Mouse (Mus musculus): ENCODE data around the gene Acadm.

Acadm gene

GRCm38 (mm10) chr3:153940486-153940885 is 3.9 kb downstream of the Acadm start:
- no peak for DNase-seq

- no peak for DNase-seq
These were observed 4.4 kb downstream of the Acadm start for GRCm38 (mm10) chr3:153940021-153940420.

DNA sequence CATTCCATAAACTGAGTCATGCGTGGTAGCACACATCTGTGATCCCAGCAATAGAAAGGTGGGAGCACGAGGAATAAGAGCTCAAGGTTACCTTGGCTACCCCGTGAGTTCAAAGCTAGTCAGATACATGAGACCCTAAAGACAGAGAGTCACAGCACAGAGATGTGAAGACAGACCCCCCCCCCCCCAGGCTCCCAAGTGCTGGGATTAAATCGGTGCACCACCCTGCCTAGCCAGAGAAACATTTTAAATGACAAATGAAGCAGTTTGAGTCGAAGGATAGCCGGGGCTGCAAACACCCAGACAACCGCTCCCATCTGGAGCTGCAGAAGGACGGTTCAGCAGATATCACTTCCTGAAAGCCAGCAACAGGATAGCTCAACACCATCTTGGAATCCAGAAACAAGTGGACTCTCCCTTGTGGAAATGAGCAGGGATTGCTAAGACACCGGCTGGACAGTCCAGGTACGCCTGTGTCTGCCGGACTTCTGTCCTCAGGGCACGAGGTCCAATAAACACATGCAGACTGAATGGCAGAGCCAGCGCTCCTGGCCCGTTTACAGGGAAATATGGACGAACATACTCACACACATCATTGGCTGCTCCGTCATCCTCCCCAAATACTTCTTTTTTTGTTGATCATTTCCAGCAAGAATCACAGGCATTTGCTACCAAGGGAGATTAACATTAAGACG is 7.2 kb downstream of the Acadm start:
- DNase-seq = no peak

- no peak for DNase-seq
These were observed 8.6 kb downstream of the Acadm start for GRCm38 (mm10) chr3:153935878-153936277.

GRCm38 (mm10) chr3:153932461-153932860 is 12.0 kb downstream of the Acadm start:
- DNase-seq = no peak

GRCm38 (mm10) chr3:153929526-153929925 is 14.9 kb downstream of the Acadm start:
- DNase-seq = no peak

- DNase-seq = no peak
These were observed 18.1 kb downstream of the Acadm start for GRCm38 (mm10) chr3:153926333-153926732.

DNA sequence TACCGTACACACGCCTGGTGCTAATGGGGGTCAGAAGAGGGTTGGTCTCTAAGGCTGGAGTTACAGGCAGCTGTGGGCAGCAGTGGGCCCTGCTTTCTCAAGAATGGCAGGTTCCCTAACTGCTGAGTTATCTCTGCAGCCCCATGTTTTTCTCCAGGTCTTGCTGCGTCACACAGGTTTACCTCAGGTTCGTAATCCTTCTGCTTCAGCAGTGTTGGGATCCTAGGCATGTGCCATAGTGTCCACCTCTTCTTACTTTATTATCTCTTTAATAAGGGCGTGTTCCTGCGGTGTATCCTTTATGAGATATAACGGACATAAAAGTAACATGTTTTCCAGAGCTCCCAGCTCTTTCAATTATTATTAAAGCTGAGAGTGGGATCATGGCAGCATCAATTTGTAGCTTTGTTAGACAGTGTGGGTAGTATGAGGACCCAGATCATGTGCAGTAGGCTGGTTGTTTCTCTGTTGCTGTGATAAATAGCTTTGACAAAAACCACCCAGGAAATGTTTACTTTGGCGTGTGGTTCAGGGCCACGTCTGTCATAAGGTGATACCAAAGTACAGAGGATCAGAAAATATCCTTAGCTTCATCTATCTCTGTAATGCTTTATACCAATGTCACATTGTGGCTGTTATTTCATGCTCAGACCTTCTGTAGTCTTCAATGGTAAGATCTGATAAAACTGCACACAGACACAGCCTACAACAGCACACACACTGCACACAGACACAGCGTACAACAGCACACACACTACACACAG is 23.1 kb downstream of the Acadm start:
- no peak for DNase-seq

DNA sequence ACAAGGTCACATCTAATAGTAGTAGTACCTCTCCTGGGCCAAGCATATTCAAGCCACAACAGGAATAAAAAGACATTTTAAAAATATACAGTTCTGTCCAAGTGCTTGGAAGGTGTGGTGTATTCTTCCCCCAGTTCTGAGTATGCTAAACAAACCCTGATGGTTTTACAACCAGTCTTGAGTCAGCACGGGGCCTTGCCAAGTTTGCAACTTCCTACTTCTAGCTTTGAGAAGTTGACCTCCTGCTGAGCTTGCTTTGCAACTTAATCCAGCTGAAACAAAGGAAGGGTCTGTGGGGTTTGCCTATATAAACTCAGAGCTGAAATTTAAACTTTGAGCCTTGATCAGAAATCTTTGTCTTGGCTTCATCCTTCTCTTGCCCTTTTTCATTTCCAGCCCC is 27.2 kb downstream of the Acadm start:
- DNase-seq = no peak

DNA sequence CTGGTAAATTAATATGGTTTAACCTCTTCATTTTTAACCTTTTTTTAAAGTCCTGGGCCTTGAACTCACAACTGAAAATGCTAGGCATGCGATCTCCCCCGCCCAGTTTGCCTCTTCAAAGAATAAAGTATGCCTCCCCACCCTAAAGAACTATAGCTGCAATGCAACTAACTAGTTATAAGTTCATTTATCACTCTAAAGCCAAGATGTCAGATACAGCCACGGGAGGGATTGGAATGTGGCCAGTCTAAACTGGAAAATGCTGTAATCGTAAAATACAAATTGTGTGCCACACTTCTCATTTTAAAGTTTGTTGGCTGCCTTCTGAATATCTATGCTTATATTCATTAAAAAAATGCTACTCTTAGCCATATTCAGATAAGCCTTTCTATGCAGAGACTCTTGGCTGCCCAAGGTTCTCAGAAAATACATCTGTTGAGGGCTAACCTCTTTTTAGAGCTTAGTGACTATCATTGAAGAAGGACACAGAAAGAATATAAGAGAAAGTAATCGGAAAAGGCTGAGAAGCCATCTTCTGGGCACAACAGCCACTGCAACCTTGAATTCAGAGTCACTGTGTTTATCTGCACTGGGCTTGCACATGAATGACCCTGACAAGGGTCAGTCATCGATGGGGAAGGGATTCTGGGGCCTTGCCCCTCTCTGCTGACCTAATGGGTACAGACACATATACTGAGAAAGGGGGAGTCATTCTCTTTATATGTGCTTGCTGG is 30.8 kb downstream of the Acadm start:
- DNase-seq = no peak

DNA sequence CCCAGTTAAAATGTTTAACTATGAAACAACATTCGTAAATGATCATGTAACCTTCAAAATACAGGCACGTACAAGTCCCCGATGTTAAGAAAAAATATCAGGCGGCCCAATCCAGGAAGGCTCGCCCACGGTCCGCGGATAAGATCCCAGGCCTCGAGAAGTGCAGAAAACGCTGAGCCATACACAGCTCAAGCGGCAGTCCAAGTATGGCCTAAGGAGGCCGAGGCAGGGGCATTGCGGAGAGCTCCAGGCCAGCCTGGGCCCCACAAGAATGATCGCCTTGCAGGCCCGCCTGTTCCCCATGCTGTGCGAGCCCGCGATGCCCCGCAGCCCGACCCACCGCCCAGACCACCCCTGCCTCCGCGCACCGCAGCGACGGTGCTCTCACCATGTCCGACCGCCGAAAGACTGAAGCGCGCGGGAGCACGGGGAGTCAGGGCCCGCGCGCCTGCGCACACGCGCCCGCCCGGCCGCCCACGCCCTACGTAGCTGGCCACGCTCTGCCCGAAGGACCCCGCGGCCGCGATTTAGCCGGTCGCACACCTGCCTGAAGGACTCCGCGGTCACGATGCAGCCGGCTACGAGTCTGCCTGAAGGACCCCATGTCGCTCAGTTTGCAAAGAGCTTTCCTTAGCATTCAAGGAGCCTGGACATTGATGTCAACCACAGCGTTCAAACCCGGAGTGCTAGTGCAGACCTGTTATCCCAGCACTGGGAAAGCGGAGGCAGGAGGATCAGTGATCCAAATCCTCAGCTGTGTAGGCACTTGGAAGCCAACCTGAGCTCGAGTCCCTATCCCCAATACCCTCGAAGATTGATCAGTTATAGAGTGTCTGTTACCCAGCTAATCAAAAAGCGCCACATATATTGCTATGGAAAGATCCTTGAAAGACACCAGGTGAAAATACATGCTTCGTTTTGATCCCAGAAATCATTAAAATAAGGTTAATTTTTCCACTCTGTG is 31.6 kb downstream of the Acadm start, which contains the start of gene Rabggtb:
TSS of gene Rabggtb (minus strand) at position 464 of the 964 bp plus-strand sequence.
- DNase-seq = peak; percentile 97

GRCm38 (mm10) chr3:153911882-153912440 is 32.5 kb downstream of the Acadm start:
- no peak for DNase-seq

GRCm38 (mm10) chr3:153911197-153911881 is 33.1 kb downstream of the Acadm start:
- DNase-seq = no peak

- no peak for DNase-seq
These were observed 33.9 kb downstream of the Acadm start for GRCm38 (mm10) chr3:153910489-153910888.

DNA sequence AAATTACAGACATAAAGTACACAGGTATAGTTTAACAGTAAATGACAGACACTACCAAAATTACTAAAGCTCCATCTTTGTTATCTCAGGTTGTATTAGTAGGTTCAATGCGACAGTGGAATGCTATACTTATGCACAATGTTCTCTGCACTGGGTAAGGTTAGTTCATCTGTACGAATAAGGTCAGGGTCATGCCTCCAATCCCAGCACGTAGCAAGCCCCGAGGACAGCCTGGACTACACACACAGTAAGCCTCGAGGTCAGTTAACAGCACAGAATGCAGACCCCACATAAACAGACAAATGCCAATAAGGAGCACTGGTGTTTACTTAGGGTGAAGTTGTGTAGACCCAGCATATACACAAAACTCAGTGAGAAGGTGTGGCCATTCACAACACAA is 35.5 kb downstream of the Acadm start:
- DNase-seq = no peak

- DNase-seq = no peak
These were observed 38.1 kb downstream of the Acadm start, which contains the start of gene Msh4 for GRCm38 (mm10) chr3:153906136-153906871. TSS of gene Msh4 (minus strand) at chr3:153906138.

DNA sequence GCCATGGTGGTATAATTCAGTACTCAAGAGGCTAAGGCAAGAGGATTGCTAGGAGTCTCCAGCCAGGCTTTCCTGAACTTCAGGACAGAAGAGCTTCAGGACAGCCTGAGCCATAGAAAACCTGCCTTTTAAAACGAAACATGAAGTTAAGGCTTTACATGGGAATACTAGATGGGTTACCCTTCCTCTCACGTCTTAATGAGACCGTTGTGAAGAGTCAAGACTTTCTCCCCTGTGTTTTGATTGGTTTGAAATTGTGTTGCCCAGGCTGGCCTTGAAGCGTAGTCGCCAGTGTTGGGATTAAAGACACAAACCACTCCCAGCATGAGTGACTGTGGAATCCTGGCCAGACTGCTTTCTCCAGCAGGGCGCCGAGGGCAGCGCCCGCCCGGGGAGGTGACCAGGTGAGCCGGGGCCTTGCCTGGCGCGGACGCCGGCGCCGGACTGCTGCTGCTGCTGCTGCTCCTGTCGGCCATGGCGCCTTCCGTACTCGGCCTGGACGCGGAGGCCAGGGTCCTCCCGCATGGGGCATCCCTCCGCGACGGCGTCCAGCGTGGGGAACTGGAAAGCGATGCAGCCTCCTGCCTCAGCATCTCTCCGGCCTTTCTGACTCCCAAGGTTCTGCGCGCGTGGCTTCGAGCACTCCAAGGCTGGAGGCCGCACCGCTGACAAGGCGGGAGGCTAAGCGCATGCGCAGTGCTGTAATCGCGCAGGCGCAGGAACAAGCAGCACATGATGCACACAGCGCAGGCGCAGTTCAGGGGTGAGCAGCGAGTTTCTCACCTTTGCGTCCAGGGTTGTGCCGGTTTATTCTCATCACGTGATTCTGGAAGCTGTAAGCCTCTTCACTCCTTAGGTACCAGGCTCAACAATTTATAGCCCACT is 38.9 kb downstream of the Acadm start:
- DNase-seq = no peak

DNA sequence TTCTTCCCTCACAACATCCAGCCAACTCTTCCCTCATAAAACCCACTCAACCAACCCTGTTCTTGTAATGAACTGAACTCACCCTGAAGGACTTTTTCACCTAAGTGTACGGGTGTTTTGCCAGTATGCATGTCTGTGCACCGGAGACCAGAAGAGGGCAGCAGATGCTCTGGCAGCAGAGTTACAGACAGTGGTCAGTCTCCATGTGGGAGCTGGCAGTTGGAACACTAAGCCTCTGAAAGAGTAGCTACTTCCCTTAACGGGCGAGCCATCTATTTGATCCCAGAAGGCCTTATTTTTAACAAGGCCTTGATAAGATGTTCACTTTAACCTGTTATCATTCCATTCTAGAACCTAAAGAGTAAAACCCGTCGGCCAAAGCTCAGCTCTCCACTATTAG is 39.8 kb downstream of the Acadm start:
- DNase-seq = peak; percentile 64

GRCm38 (mm10) chr3:153902595-153902994 is 41.8 kb downstream of the Acadm start:
- DNase-seq = no peak

DNA sequence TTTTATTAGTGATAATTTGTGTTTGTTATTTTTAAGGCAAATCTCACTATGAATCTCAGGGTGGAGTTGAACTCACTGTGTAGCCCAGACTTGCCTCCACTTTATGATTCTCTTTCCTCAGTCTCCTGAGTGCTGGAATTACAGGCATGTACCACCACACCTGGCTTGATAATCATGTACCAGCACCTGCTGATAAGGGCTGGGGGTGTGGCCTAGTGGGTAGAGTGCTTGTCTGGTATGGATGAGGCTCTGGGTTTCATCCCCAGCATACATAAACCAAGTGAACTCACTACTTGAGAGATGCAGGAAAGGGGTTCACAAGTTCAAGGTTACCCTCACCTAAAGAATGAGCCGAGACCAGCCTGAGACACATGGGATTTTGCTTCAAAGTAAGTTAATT is 42.5 kb downstream of the Acadm start:
- DNase-seq = no peak

Measured in retina, postnatal 1 day (tissue).